In the genomic region with DNA sequence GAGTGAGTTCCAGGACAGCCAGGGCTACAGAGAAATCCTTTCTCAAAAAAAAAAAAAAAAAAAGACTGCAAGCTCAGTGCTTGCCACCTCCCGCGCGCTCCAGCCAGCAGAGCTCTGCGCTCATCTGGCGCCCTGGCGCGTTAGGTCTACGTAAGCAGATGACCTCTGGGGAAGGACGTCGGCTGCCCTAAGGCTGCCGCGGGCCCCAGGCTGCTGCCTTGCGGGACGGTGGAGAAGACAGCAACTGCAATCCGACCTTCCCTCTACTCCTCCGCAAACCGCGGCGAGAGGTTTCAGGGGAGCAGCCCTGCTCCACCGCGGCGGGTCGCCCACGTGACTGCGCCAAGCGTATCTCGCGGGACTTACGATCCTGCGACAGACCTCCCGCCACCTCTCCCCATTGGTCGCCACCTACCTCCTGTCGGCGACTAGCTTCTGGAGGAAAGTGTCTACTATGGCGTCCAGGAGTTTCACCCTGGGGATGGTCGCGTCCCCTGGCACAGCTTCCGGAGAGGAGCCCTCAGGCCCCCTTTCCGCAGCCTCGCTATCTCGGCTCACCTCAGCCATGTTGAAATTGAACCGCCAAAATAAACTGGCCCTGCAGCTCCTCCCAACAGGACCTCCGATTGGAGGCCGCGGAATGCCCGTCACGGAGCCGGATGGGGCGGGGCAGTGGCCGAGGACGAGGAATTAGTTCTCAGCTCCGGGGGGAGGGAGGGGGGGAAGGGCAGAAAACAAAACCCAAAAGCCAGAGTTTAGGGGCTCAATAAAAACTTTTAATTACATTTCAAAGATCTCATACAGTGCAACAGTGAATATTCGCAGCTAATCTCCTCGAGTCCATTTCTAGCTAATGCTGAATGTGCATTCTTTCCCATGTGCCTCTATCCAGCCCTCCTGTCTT, we compare ENCODE assay signal across 8 mouse cellular contexts. TPM values are rescaled to one million over a fixed set of nuclear protein-coding genes. Genes with fewer than 3 reads are reported as not detected.
A peak's percentile ranks its signal among the peaks of the same experiment; 100 is the strongest.
DNase-seq lines count a peak whose midpoint lies in the region; ATAC-seq and TF ChIP-seq lines count a peak whose summit lies in the region.

A gene (minus strand): TSS at position 591 of the 904 bp plus-strand sequence.

- no peaks in the 10 kb centered on the region for H3K9me3 ChIP-seq in megakaryocyte, embryonic 14.5 days

- peak; percentile 85 to 87 for DNase-seq in gastrocnemius, adult 8-10 months (ENCODE audit: low spot score in 2 of 2)
- peak; percentile 72 for DNase-seq in hindlimb bud, embryonic 11.5 days (ENCODE audit: extremely low spot score, low read depth, low spot score)
- peak; percentile 86 to 90 for DNase-seq in left cerebral cortex, adult 8-10 months (ENCODE audit: low spot score in 2 of 2)
- DNase-seq in right cerebral cortex, postnatal 10 days (ENCODE audit: low spot score in 2 of 2): peak; percentile 93 to 94
- peak; percentile 82 for DNase-seq in urinary bladder, postnatal 25 days (ENCODE audit: low spot score)

- TF ChIP-seq CTCF in cortical plate, adult 2 months (IDR thresholded peaks at IDR 0.05; ENCODE audit: extremely low read depth, insufficient read depth, low read length): no peak

- peak within 1 kb of the TSS; percentile 48 for H3K4me3 ChIP-seq in cortical plate, adult 2 months (ENCODE audit: insufficient read depth, low read length)
- H3K4me3 ChIP-seq in megakaryocyte, embryonic 14.5 days (replicated peaks): peak within 1 kb of the TSS; percentile 92

- no peaks in the 10 kb centered on the region; the same call in 1 of the 2 replicates for H3K4me1 ChIP-seq in cortical plate, adult 2 months (ENCODE audit: control insufficient read depth, insufficient read depth, low read length)
- H3K4me1 ChIP-seq in megakaryocyte, embryonic 14.5 days: peaks cover 69% of the 10 kb centered on the region

- TF ChIP-seq POLR2A in cortical plate, adult 2 months (IDR thresholded peaks at IDR 0.05; ENCODE audit: extremely low read depth, insufficient read depth, low read length): peak; percentile 93

- peak; percentile 96 for ATAC-seq in activated CD4-positive, CD25-positive, alpha-beta regulatory T cell, adult 4 months

- H3K27ac ChIP-seq in cortical plate, adult 2 months (ENCODE audit: insufficient read depth, low read length): peak within 1 kb of the TSS; percentile 72

- H3K36me3 ChIP-seq in megakaryocyte, embryonic 14.5 days (replicated peaks; ENCODE audit: low read length): peaks cover 42% of the 10 kb centered on the region

- H3K27me3 ChIP-seq in megakaryocyte, embryonic 14.5 days (replicated peaks): no peaks in the 10 kb centered on the region

RNA-seq across cellular contexts. Expression of the gene that starts here (rescaled TPM):
- polyA plus RNA-seq in activated CD4-positive, CD25-positive, alpha-beta regulatory T cell, adult 4 months (2017; shearing (Covaris generic)): 10 to 100 TPM; 62.7 to 63.7 TPM
- polyA plus RNA-seq in cortical plate, adult 2 months (2012; rRNA removed): 10.5 and 11.1 TPM in 2 replicates
- 10 to 100 TPM; 15.5 to 18.5 (median 16.7) TPM for total RNA-seq in gastrocnemius, adult 8-10 months (2022)
- total RNA-seq in left cerebral cortex, adult 8-10 months (2022): 1 to 10 TPM; 7.4 to 9.2 (median 7.8) TPM
- polyA plus RNA-seq in megakaryocyte, embryonic 14.5 days (2012; ENCODE audit: insufficient read depth, low replicate concordance): 73.6 and 114 TPM in 2 replicates

Comparison
In these comparisons a context has a peak if more than half of its experiments do, and no peak if none do; other contexts are left out.
1. Peak in every context shown above with its lines: DNase-seq, ATAC-seq, H3K4me3 ChIP-seq and H3K27ac ChIP-seq.